ENCODE assay signal across 18 mouse cellular contexts in the genomic region with DNA sequence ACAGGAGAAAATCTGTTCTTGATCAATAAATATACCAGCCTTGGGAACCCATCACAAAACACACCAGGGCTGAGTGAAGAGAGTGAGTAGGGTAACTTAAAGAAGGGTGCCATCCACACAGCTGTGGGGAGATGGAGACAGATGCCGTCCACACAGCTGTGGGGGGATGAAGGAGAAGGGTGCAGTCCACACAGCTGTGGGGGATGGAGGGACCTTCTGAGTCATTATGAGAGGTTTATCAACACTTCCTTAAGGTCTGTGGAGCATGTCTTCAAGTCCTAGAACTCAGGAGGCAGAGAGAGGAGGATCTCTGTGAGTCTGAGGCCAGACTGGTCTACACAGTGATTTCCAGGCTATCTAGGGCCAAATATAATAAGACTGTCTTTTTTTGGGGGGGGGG. TPM values are rescaled to one million over a fixed set of nuclear protein-coding genes. Genes with fewer than 3 reads are reported as not detected.
"Had no signal": no experiment of that assay in that cellular context is flagged by ENCODE, and none has a peak within 500 bp of the region (broad histone marks: within the 10 kb centered on the region; RNA-seq: fewer than 3 reads in every experiment).

No protein-coding gene starts in this region.

- H3K4me2 ChIP-seq: limb, embryonic 12.5 days; limb, embryonic 15.5 days; liver, embryonic 11.5 days; lung, embryonic 14.5 days; midbrain, embryonic 13.5 days; stomach, embryonic 15.5 days had no signal

- DNase-seq: kidney, adult 9 months; kidney, postnatal 14 days; kidney, postnatal 4 days; left cerebral cortex, postnatal 4 days; liver, postnatal 0 days; lung, embryonic 14.5 days; lung, postnatal 36 days; thymus, postnatal 25 days had no signal

- ATAC-seq: liver, postnatal 0 days; lung, postnatal 0 days; midbrain, embryonic 13.5 days had no signal

- H3K27ac ChIP-seq: limb, embryonic 12.5 days; limb, embryonic 15.5 days; liver, embryonic 14.5 days; midbrain, embryonic 10.5 days; midbrain, embryonic 13.5 days; stomach, embryonic 15.5 days had no signal

- H3K9me3 ChIP-seq: limb, embryonic 12.5 days; limb, embryonic 15.5 days; megakaryocyte, embryonic 14.5 days; midbrain, embryonic 10.5 days; midbrain, embryonic 13.5 days; stomach, embryonic 15.5 days had no signal

- H3K4me3 ChIP-seq: limb, embryonic 12.5 days; limb, embryonic 15.5 days; megakaryocyte, embryonic 14.5 days; midbrain, embryonic 10.5 days; midbrain, embryonic 13.5 days; stomach, embryonic 15.5 days had no signal

- H3K9ac ChIP-seq: limb, embryonic 12.5 days; limb, embryonic 15.5 days; liver, embryonic 14.5 days; liver, postnatal 0 days; lung, embryonic 14.5 days; stomach, embryonic 15.5 days had no signal

- H3K27me3 ChIP-seq: limb, embryonic 12.5 days; limb, embryonic 15.5 days; megakaryocyte, embryonic 14.5 days; midbrain, embryonic 13.5 days; stomach, embryonic 15.5 days had no signal

- H3K4me1 ChIP-seq: stomach, embryonic 15.5 days had no signal

RNA-seq across cellular contexts. Expression of gene Calr3, which starts 42.3 kb away (rescaled TPM):
- polyA plus RNA-seq: small intestine, adult 2 months had no signal
